Mouse (Mus musculus) lung, adult 2 months (tissue): ENCODE data around the gene Ccdc38.

Experiments
- CTCF ChIP-seq: fragments of 200-500 bp; IDR thresholded peaks from 2 replicates; pipeline ENCODE4 v1.5.1; 2011; ENCODE audit warnings: mild to moderate bottlenecking, low read length, control low read depth; ENCODE audit not compliant: insufficient read depth
- POLR2A ChIP-seq: fragments of 200-500 bp; IDR thresholded peaks from 2 replicates; pipeline ENCODE4 v1.6.1; 2011; ENCODE audit warnings: low read depth, mild to moderate bottlenecking, control low read depth, low read length, borderline replicate concordance; ENCODE audit errors: extremely low read depth

GRCm38 (mm10) chr10:93608051-93608450, 67.6 kb downstream of the Ccdc38 start:
- no peak for TF ChIP-seq POLR2A
- TF ChIP-seq CTCF: peak; percentile 58
